Mouse (Mus musculus) heart, embryonic 15.5 days (tissue): ENCODE data around the gene Fam171a2. TPM values are rescaled to one million over a fixed set of nuclear protein-coding genes. Genes with fewer than 3 reads are reported as not detected.
A peak's percentile ranks its signal among the peaks of the same experiment; 100 is the strongest.

Source experiments
- ATAC-seq: fragments of 200-750 bp; cut with Nextera tagmentation; replicated peaks from 2 replicates; pipeline ENCODE4 v1.8.0; 2017; ENCODE audit warnings: low read depth, moderate TSS enrichment; ENCODE audit not compliant: insufficient number of reproducible peaks, insufficient read depth, low FRiP score
- H3K27ac ChIP-seq: fragments of 300-500 bp; sonication (generic); 2 replicates; pipeline ENCODE4 v1.5.1; 2015; ENCODE audit warnings: mild to moderate bottlenecking, inconsistent platforms
- H3K27me3 ChIP-seq: fragments of 300-500 bp; sonication (generic); 2 replicates; pipeline ENCODE4 v1.6.1; 2015; ENCODE audit warnings: inconsistent platforms
- H3K36me3 ChIP-seq: fragments of 300-500 bp; sonication (generic); 2 replicates; pipeline ENCODE4 v1.6.1; 2015; ENCODE audit warnings: mild to moderate bottlenecking, inconsistent platforms
- H3K4me1 ChIP-seq: fragments of 300-500 bp; sonication (generic); replicated peaks from 2 replicates; pipeline ENCODE4 v1.6.1; 2015; ENCODE audit warnings: inconsistent platforms
- H3K4me2 ChIP-seq: fragments of 300-500 bp; sonication (generic); 2 replicates; pipeline ENCODE4 v1.6.1; 2015; ENCODE audit warnings: inconsistent platforms, mild to moderate bottlenecking, moderate library complexity
- H3K4me3 ChIP-seq: fragments of 300-500 bp; sonication (generic); 2 replicates; pipeline ENCODE4 v1.5.1; 2015; ENCODE audit warnings: mild to moderate bottlenecking, inconsistent platforms
- H3K9ac ChIP-seq: fragments of 300-500 bp; sonication (generic); 2 replicates; pipeline ENCODE4 v1.6.1; 2015; ENCODE audit warnings: mild to moderate bottlenecking, inconsistent platforms
- H3K9me3 ChIP-seq: fragments of 300-500 bp; sonication (generic); replicated peaks from 2 replicates; pipeline ENCODE4 v1.6.1; 2016; ENCODE audit warnings: inconsistent platforms
- WGBS: fragments of 180-500 bp; shearing (Covaris S2); methylation state at CpG from one replicate; pipeline ENCODE4 v1.1.7; 2015; ENCODE audit warnings: mixed read lengths; 5-methylcytosine and 5-hydroxymethylcytosine counted together
- polyA plus RNA-seq: library from polyadenylated mRNA; unstranded; fragments of >200 nt; fragmentation: Nextera tagmentation; extraction: Ambion mirVana; gene quantifications from 2 replicates; pipeline ENCODE4 v1.2.1, GENCODE M21; 2015

Gene Fam171a2
- polyA plus RNA-seq, 1 experiment from 2014 or later, result 2.7 TPM

- ATAC-seq, result peak; percentile 76
- Histone ChIP-seq H3K36me3 (peaks cover 29% of the 10 kb centered on the region), H3K9me3 (no peaks in the 10 kb centered on the region), H3K4me3 (peak overlapping the region; percentile 90), H3K27ac (peak overlapping the region; percentile 99), H3K27me3 (0 out of 2 replicates have a peak, but pooled peaks cover 1% of the 10 kb centered on the region), H3K4me2 (peak overlapping the region; percentile 86), H3K9ac (peak overlapping the region; percentile 90), H3K4me1 (peaks cover 31% of the 10 kb centered on the region)
- WGBS, result under 1% methylated on average over 85 of the region's 85 CpGs
Measured at GRCm38 (mm10) chr11:102406900-102407833, 40.3 kb downstream of the Fam171a2 start.

GRCm38 (mm10) chr11:102406401-102406800 lies 41.1 kb downstream of the Fam171a2 start:
- H3K4me2 ChIP-seq, result peak overlapping the region; percentile 86
- peak overlapping the region; percentile 90 for H3K4me3 ChIP-seq
- H3K9me3 ChIP-seq, result no peaks in the 10 kb centered on the region
- ATAC-seq, result no peak
- peak overlapping the region; percentile 90 for H3K9ac ChIP-seq
- H3K27me3 ChIP-seq, result peaks cover 7% of the 10 kb centered on the region; the same call in 1 of the 2 replicates
- peaks cover 28% of the 10 kb centered on the region for H3K4me1 ChIP-seq
- H3K27ac ChIP-seq, result peak overlapping the region; percentile 99
- H3K36me3 ChIP-seq, result peaks cover 29% of the 10 kb centered on the region
- 13% methylated on average over 3 of the region's 3 CpGs for WGBS

DNA sequence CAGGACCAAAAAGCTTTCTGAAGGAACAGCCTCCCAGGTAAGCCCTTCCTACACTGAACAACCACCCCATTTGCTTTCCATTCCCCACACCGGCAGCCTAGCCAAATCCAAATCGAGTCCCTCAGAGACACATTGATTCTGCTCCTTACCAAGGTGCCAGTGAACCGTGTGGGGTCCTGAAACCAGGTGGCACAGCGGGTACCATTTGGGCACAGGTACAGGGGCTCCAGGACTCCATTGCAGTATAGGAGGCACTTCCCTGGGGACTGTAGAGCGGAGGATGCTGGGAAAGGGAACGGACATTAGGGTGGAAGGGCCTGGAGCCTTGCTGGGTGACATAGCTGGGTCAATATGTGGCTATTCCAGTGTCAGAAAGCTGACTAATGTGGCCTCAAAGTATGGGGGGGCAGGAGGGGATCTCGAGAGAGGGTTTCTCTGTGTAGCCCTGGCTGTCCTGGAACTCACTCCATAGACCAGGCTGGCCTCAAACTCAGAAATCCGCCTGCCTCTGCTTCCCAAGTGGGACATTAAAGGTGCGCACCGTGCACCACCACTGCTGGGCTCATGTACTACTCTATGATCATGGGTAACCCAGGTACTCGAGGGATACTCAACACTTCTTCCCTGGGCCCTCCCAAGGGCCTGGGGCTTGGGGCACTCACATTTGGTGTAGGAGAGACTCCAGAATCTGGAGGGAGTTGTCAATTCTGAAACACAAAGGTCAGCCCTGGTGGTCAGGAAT lies 41.8 kb downstream of the Fam171a2 start:
- H3K4me3 ChIP-seq, result peak overlapping the region; percentile 90
- 87% methylated on average over 11 of the region's 11 CpGs for WGBS
- ATAC-seq, result no peak

GRCm38 (mm10) chr11:102404161-102405010 lies 43.1 kb downstream of the Fam171a2 start:
- ATAC-seq, result no peak
- H3K4me3 ChIP-seq, result no peak overlapping the region
- H3K27me3 ChIP-seq, result peaks cover 27% of the 10 kb centered on the region
- no peak overlapping the region for H3K9ac ChIP-seq
- H3K9me3 ChIP-seq, result no peaks in the 10 kb centered on the region
- no peak overlapping the region for H3K4me2 ChIP-seq
- no peak overlapping the region for H3K27ac ChIP-seq
- peaks cover 38% of the 10 kb centered on the region for H3K4me1 ChIP-seq
- peaks cover 29% of the 10 kb centered on the region for H3K36me3 ChIP-seq
- WGBS, result 85% methylated on average over 18 of the region's 18 CpGs

More for the DNA sequence above, 41.8 kb downstream of the Fam171a2 start:
- peaks cover 14% of the 10 kb centered on the region for H3K27me3 ChIP-seq
- no peaks in the 10 kb centered on the region for H3K9me3 ChIP-seq
- H3K4me2 ChIP-seq, result peak overlapping the region; percentile 86
- H3K27ac ChIP-seq, result no peak overlapping the region
- peak overlapping the region; percentile 90 for H3K9ac ChIP-seq
- peaks cover 27% of the 10 kb centered on the region for H3K4me1 ChIP-seq
- peaks cover 29% of the 10 kb centered on the region for H3K36me3 ChIP-seq

- Histone ChIP-seq H3K4me3 (no peak overlapping the region), H3K9me3 (no peaks in the 10 kb centered on the region), H3K4me2 (no peak overlapping the region), H3K27me3 (peaks cover 34% of the 10 kb centered on the region), H3K4me1 (peaks cover 40% of the 10 kb centered on the region), H3K27ac (no peak overlapping the region), H3K9ac (no peak overlapping the region), H3K36me3 (peaks cover 29% of the 10 kb centered on the region)
- ATAC-seq, result no peak
- 92% methylated on average over 11 of the region's 11 CpGs for WGBS
Measured at GRCm38 (mm10) chr11:102403657-102404056, 43.8 kb downstream of the Fam171a2 start.

DNA sequence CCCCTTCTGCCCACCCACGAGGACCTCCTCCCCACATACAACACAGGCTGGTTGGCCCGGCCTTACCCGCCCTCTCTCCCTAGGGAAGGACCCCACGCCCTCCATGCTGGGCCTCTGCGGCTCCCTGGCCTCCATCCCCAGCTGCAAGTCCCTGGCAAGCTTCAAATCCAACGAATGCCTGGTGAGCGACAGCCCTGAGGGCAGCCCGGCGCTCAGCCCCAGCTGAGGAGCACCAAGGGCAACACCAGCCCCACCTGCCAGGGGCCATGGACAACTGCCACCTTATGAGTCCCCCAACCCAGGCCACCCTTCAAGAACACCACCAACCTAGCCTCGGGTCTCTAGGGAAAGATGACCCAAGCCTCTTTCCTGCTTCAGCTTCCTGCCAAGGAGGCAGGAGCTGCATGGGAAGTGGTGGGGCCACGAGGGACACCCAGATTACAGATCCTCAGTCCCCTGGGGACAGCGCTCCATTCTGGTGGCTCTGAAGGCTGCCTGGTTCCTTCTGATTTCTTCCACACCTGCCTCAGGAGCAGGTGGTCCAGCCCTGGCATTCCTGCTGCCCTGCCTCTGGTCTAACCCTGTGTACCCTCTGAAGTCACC lies 45.5 kb downstream of the Fam171a2 start:
- H3K4me1 ChIP-seq, result peaks cover 42% of the 10 kb centered on the region
- 56% methylated on average over 12 of the region's 12 CpGs for WGBS
- no peak overlapping the region for H3K4me3 ChIP-seq
- H3K27ac ChIP-seq, result no peak overlapping the region
- H3K9me3 ChIP-seq, result no peaks in the 10 kb centered on the region
- no peak overlapping the region for H3K4me2 ChIP-seq
- peaks cover 29% of the 10 kb centered on the region for H3K36me3 ChIP-seq
- H3K27me3 ChIP-seq, result peaks cover 50% of the 10 kb centered on the region
- H3K9ac ChIP-seq, result no peak overlapping the region
- ATAC-seq, result no peak

- Histone ChIP-seq H3K9ac (no peak overlapping the region), H3K9me3 (no peaks in the 10 kb centered on the region), H3K4me3 (no peak overlapping the region), H3K4me1 (peaks cover 30% of the 10 kb centered on the region), H3K27me3 (peaks cover 62% of the 10 kb centered on the region), H3K4me2 (no peak overlapping the region), H3K36me3 (peaks cover 29% of the 10 kb centered on the region), H3K27ac (no peak overlapping the region)
- WGBS, result 16% methylated on average over 12 of the region's 12 CpGs
- no peak for ATAC-seq
Measured at GRCm38 (mm10) chr11:102400513-102401084, 46.9 kb downstream of the Fam171a2 start.

- Histone ChIP-seq H3K27ac (no peak overlapping the region), H3K4me2 (peak overlapping the region; percentile 52), H3K36me3 (peaks cover 24% of the 10 kb centered on the region), H3K4me3 (peak overlapping the region; percentile 30), H3K9me3 (no peaks in the 10 kb centered on the region), H3K27me3 (peaks cover 69% of the 10 kb centered on the region), H3K9ac (0 out of 2 replicates have a peak overlapping the region, but pooled peaks have one; percentile 2), H3K4me1 (peaks cover 20% of the 10 kb centered on the region)
- WGBS, result 2% methylated on average over 34 of the region's 34 CpGs
- ATAC-seq, result no peak
Measured at GRCm38 (mm10) chr11:102399610-102400072, 47.8 kb downstream of the Fam171a2 start.

DNA sequence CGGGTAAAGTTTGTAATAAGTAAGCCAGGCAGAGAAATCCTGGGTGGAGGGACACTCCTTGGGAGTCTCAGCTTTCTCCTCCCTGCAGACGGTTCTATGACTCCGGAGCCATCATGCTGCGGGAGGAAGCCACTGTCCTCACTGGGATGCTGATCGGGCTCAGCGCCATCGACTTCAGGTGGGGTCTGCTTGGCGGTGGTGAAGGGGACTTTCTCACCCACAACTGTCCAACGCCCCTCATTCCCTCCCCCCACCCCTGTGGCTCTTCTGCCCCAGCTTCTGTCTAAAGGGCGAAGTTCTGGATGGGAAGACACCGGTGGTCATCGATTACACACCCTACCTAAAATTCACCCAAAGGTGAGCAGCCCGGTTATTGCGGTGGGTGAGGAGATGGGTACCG lies 48.4 kb downstream of the Fam171a2 start:
- Histone ChIP-seq H3K4me1 (peaks cover 21% of the 10 kb centered on the region), H3K4me2 (peak overlapping the region; percentile 52), H3K9me3 (no peaks in the 10 kb centered on the region), H3K4me3 (peak overlapping the region; percentile 30; the same call in 1 of the 2 replicates), H3K27ac (no peak overlapping the region), H3K36me3 (peaks cover 18% of the 10 kb centered on the region), H3K27me3 (peaks cover 74% of the 10 kb centered on the region), H3K9ac (no peak overlapping the region)
- no peak for ATAC-seq
- 11% methylated on average over 15 of the region's 15 CpGs for WGBS
